Mouse (Mus musculus) kidney, adult 2 months (tissue): ENCODE data around the gene Arl10. TPM values are rescaled to one million over a fixed set of nuclear protein-coding genes. Genes with fewer than 3 reads are reported as not detected.

ENCODE experiments used
- DNase-seq: peaks from one replicate; pipeline ENCODE4 v3.0.0; 2021
- H3K27ac ChIP-seq: fragments of 200-500 bp; 2 replicates; pipeline ENCODE4 v1.5.1; 2012; ENCODE audit warnings: low read depth, low read length, control low read depth, inconsistent platforms; ENCODE audit not compliant: insufficient read depth
- H3K27me3 ChIP-seq: fragments of 200-500 bp; replicated peaks from 2 replicates; pipeline ENCODE4 v1.6.1; 2012; ENCODE audit warnings: mild to moderate bottlenecking, moderate library complexity, low read length, inconsistent platforms; ENCODE audit not compliant: control insufficient read depth, insufficient read depth
- H3K36me3 ChIP-seq: fragments of 200-500 bp; 2 replicates; pipeline ENCODE4 v1.6.1; 2012; ENCODE audit warnings: mild to moderate bottlenecking, moderate library complexity, low read length, inconsistent platforms; ENCODE audit not compliant: control insufficient read depth, insufficient read depth
- H3K4me1 ChIP-seq: fragments of 200-500 bp; 2 replicates; pipeline ENCODE4 v1.6.1; 2011; ENCODE audit warnings: low read length; ENCODE audit not compliant: control insufficient read depth, insufficient read depth
- H3K4me3 ChIP-seq: fragments of 200-500 bp; 2 replicates; pipeline ENCODE4 v1.5.1; 2011; ENCODE audit warnings: mild to moderate bottlenecking, low read depth, low read length, control low read depth; ENCODE audit not compliant: insufficient read depth
- CTCF ChIP-seq: fragments of 200-500 bp; conservative IDR thresholded peaks from 2 replicates; pipeline ENCODE4 v1.5.1; 2011; ENCODE audit warnings: low read depth, mild to moderate bottlenecking, control low read depth, low read length, moderate library complexity, mixed read lengths; ENCODE audit not compliant: insufficient read depth, insufficient read length
- POLR2A ChIP-seq: fragments of 200-500 bp; IDR thresholded peaks from one replicate; pipeline ENCODE4 v1.6.1; 2011; ENCODE audit warnings: low read depth, low read length, control low read depth
- WGBS: fragments of 180-500 bp; shearing (Covaris S2); methylation state at CpG from one replicate; pipeline ENCODE4 v1.1.7; 2018; 5-methylcytosine and 5-hydroxymethylcytosine counted together
- polyA plus RNA-seq: library from polyadenylated mRNA; depleted of rRNA; stranded (reverse); fragments of >200 nt; gene quantifications from 2 replicates; pipeline ENCODE4 v1.2.3, GENCODE M21; 2012; rRNA removed

The Arl10 gene
- polyA plus RNA-seq, 1 experiment = 20.1 TPM

GRCm38 (mm10) chr13:54616998-54617397 lies 42.2 kb downstream of the Arl10 start:
- no peaks in the 10 kb centered on the region for H3K27me3 ChIP-seq
- TF ChIP-seq POLR2A = no peak
- no peak for TF ChIP-seq CTCF
- no peak overlapping the region for H3K4me3 ChIP-seq
- H3K4me1 ChIP-seq = no peaks in the 10 kb centered on the region; the same call in 1 of the 2 replicates
- WGBS = 61% methylated on average over 6 of the region's 6 CpGs
- no peak for DNase-seq
- H3K36me3 ChIP-seq = no peaks in the 10 kb centered on the region
- H3K27ac ChIP-seq = no peak overlapping the region

- peaks cover 3% of the 10 kb centered on the region; the same call in 1 of the 2 replicates for H3K4me1 ChIP-seq
- peak within 1 kb of the TSS; percentile 93 for H3K4me3 ChIP-seq
- 10% methylated on average over 44 of the region's 44 CpGs for WGBS
- DNase-seq = peak; percentile 99
- H3K27ac ChIP-seq = peak within 1 kb of the TSS; percentile 85
- H3K27me3 ChIP-seq = no peaks in the 10 kb centered on the region
- H3K36me3 ChIP-seq = no peaks in the 10 kb centered on the region
- TF ChIP-seq CTCF = peak; percentile 89
- peak; percentile 65 for TF ChIP-seq POLR2A
Measured at GRCm38 (mm10) chr13:54621155-54621932, 46.5 kb downstream of the Arl10 start, which contains the start of gene Faf2. Gene Faf2, plus strand, starts transcription at chr13:54621784.

GRCm38 (mm10) chr13:54621960-54622521 lies 47.2 kb downstream of the Arl10 start:
- no peaks in the 10 kb centered on the region for H3K36me3 ChIP-seq
- H3K27me3 ChIP-seq = no peaks in the 10 kb centered on the region
- peak overlapping the region; percentile 85 for H3K27ac ChIP-seq
- peak overlapping the region; percentile 93 for H3K4me3 ChIP-seq
- TF ChIP-seq POLR2A (no peak), CTCF (no peak)
- H3K4me1 ChIP-seq = peaks cover 5% of the 10 kb centered on the region; the same call in 1 of the 2 replicates
- WGBS = under 1% methylated on average over 27 of the region's 27 CpGs
- no peak for DNase-seq

GRCm38 (mm10) chr13:54629128-54629527 lies 54.3 kb downstream of the Arl10 start:
- Histone ChIP-seq H3K36me3 (no peaks in the 10 kb centered on the region), H3K27ac (no peak overlapping the region), H3K4me3 (no peak overlapping the region), H3K27me3 (no peaks in the 10 kb centered on the region), H3K4me1 (peaks cover 9% of the 10 kb centered on the region; the same call in 1 of the 2 replicates)
- peak; percentile 23 for DNase-seq
- 48% methylated on average over 4 of the region's 4 CpGs for WGBS
- TF ChIP-seq POLR2A (no peak), CTCF (no peak)

Other genes with a start within 250 kb of the Arl10 start
- 11.8 and 15.5 TPM in 2 replicates for gene Cplx2, start 203.7 kb upstream of the Arl10 start, polyA plus RNA-seq
- gene Thoc3, start 106.2 kb upstream of the Arl10 start, polyA plus RNA-seq = 20.3 and 28.2 TPM in 2 replicates
- 7.5 and 9.1 TPM in 2 replicates for gene Simc1, start 71.2 kb upstream of the Arl10 start, polyA plus RNA-seq
- 701 and 716 TPM in 2 replicates for gene 4833439L19Rik, start 9.6 kb upstream of the Arl10 start, polyA plus RNA-seq
- 13.7 and 19.0 TPM in 2 replicates for gene Nop16, start 15.1 kb downstream of the Arl10 start, polyA plus RNA-seq
- 365 and 419 TPM in 2 replicates for gene Higd2a, start 15.2 kb downstream of the Arl10 start, polyA plus RNA-seq
- 102 and 119 TPM in 2 replicates for gene Cltb, start 36.3 kb downstream of the Arl10 start, polyA plus RNA-seq
- 26.3 and 27.9 TPM in 2 replicates for gene Faf2, start 46.8 kb downstream of the Arl10 start, polyA plus RNA-seq
- gene Rnf44, start 118.9 kb downstream of the Arl10 start, polyA plus RNA-seq = 191 and 192 TPM in 2 replicates
- gene Cdhr2, start 126.4 kb downstream of the Arl10 start, polyA plus RNA-seq = 31.3 and 37.9 TPM in 2 replicates
- 0.03 and 0.04 TPM in 2 replicates for gene Gprin1, start 174.9 kb downstream of the Arl10 start, polyA plus RNA-seq
- 0.15 and 0.41 TPM in 2 replicates for gene Sncb, start 191.6 kb downstream of the Arl10 start, polyA plus RNA-seq
- gene Eif4e1b, start 209.0 kb downstream of the Arl10 start, polyA plus RNA-seq = not detected in 2 replicates
- 10.0 and 12.6 TPM in 2 replicates for gene Tspan17, start 214.4 kb downstream of the Arl10 start, polyA plus RNA-seq